Mouse (Mus musculus) liver, postnatal 0 days (tissue): Measurements from ENCODE around the gene Hist1h3f. TPM values are rescaled to one million over a fixed set of nuclear protein-coding genes. Genes with fewer than 3 reads are reported as not detected.
A peak's percentile ranks its signal among the peaks of the same experiment; 100 is the strongest.
"Not testable (repeated sequence)": the region's sequence is repeated elsewhere in the genome, so short reads cannot be mapped to it uniquely, and the experiment has no call there.

Experiments used
- ATAC-seq: fragments of 200-750 bp; cut with Nextera tagmentation; 2 replicates; pipeline ENCODE4 v1.8.0; 2017; ENCODE audit warnings: mild to moderate bottlenecking, moderate library complexity
- DNase-seq: peaks from one replicate; pipeline ENCODE4 v3.0.0-alpha.2; 2016
- H3K27ac ChIP-seq: fragments of 300-500 bp; sonication (generic); 2 replicates; pipeline ENCODE4 v1.5.1; 2014; ENCODE audit warnings: antibody characterized with exemption, moderate library complexity, mild to moderate bottlenecking, low read depth
- H3K27me3 ChIP-seq: fragments of 300-500 bp; sonication (generic); 2 replicates; pipeline ENCODE4 v1.6.1; 2014; ENCODE audit warnings: low read length, control low read depth, mixed read lengths; ENCODE audit not compliant: insufficient read depth
- H3K36me3 ChIP-seq: fragments of 300-500 bp; sonication (generic); replicated peaks from 2 replicates; pipeline ENCODE4 v1.6.1; 2014; ENCODE audit warnings: mild to moderate bottlenecking, control low read depth, low read length, moderate library complexity, mixed read lengths; ENCODE audit not compliant: insufficient read depth
- H3K4me1 ChIP-seq: fragments of 300-500 bp; sonication (generic); 2 replicates; pipeline ENCODE4 v1.6.1; 2014; ENCODE audit warnings: antibody characterized with exemption, mild to moderate bottlenecking, control low read depth; ENCODE audit not compliant: insufficient read depth
- H3K4me2 ChIP-seq: fragments of 300-500 bp; sonication (generic); 2 replicates; pipeline ENCODE4 v1.6.1; 2014; ENCODE audit warnings: low read depth, mild to moderate bottlenecking, low read length, moderate library complexity, mixed read lengths
- H3K4me3 ChIP-seq: fragments of 300-500 bp; sonication (generic); 2 replicates; pipeline ENCODE4 v1.5.1; 2014; ENCODE audit warnings: low read depth, low read length
- H3K9ac ChIP-seq: fragments of 300-500 bp; sonication (generic); replicated peaks from 2 replicates; pipeline ENCODE4 v1.6.1; 2014; ENCODE audit warnings: mild to moderate bottlenecking, moderate library complexity
- H3K9me3 ChIP-seq: fragments of 300-500 bp; sonication (generic); 2 replicates; pipeline ENCODE4 v1.6.1; 2016; ENCODE audit warnings: mild to moderate bottlenecking, control low read depth, low read length, mixed read lengths
- CTCF ChIP-seq: sonication (generic); IDR thresholded peaks from 2 replicates; pipeline ENCODE4 v1.5.1; 2016; ENCODE audit warnings: antibody characterized with exemption, low read depth
- EP300 ChIP-seq: IDR thresholded peaks from 2 replicates; pipeline ENCODE4 v1.6.1; 2016; ENCODE audit warnings: antibody characterized with exemption, low read depth, mild to moderate bottlenecking
- WGBS: fragments of 180-500 bp; shearing (Covaris S2); extraction: QIAGEN DNeasy Blood & Tissue Kit; methylation state at CpG from one replicate; pipeline ENCODE4 v1.1.7; 2014; ENCODE audit not compliant: insufficient replicate concordance; 5-methylcytosine and 5-hydroxymethylcytosine counted together
- polyA plus RNA-seq: library from polyadenylated mRNA; unstranded; fragments of >200 nt; fragmentation: Nextera tagmentation; extraction: Ambion mirVana; gene quantifications from 2 replicates; pipeline ENCODE4 v1.2.1, GENCODE M21; 2015

Gene Hist1h3f
- polyA plus RNA-seq, 1 experiment from 2014 or later = 1.5 TPM

DNA sequence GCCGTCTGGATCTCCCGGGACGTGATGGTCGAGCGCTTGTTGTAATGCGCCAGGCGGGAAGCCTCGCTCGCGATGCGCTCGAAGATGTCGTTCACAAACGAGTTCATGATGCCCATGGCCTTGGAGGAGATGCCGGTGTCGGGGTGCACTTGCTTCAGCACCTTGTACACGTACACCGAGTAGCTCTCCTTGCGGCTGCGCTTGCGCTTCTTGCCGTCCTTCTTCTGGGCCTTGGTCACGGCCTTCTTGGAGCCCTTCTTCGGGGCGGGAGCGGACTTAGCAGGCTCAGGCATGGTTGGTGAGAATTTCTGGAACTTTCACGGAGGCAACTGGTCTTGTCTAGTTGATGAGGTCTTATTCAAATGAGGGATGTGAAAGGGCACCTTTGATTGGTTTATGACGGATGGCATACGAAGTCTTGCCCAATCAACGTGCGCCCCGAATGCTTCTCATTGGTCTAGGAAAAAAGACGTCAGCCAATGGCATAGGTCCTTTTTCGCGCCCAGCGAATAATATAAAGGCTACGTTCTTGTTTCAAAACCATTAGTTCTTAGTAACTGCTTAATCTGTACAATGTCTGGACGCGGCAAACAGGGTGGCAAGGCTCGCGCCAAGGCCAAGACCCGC, 30.2 kb downstream of the Hist1h3f start, which contains the start of the genes Hist1h2bf and Hist1h2ad:
Gene Hist1h2bf (minus strand): TSS at position 299 of the 627 bp plus-strand sequence.
Gene Hist1h2ad (plus strand): TSS at position 484 of the 627 bp plus-strand sequence.
- Histone ChIP-seq H3K9ac (peak within 1 kb of the TSS; percentile 82), H3K4me2 (peak within 1 kb of the TSS; percentile 69), H3K4me3 (peak within 1 kb of the TSS; percentile 53), H3K27ac (peak within 1 kb of the TSS; percentile 98), H3K4me1 (peaks cover 10% of the 10 kb centered on the region)
- not testable (repeated sequence) for H3K9me3 ChIP-seq, H3K27me3 ChIP-seq, H3K36me3 ChIP-seq
- 0% methylated on average over 22 of the region's 42 CpGs for WGBS
- ATAC-seq = peak; percentile 80
- TF ChIP-seq EP300 = peak; percentile 90
- DNase-seq = peak; percentile 89

DNA sequence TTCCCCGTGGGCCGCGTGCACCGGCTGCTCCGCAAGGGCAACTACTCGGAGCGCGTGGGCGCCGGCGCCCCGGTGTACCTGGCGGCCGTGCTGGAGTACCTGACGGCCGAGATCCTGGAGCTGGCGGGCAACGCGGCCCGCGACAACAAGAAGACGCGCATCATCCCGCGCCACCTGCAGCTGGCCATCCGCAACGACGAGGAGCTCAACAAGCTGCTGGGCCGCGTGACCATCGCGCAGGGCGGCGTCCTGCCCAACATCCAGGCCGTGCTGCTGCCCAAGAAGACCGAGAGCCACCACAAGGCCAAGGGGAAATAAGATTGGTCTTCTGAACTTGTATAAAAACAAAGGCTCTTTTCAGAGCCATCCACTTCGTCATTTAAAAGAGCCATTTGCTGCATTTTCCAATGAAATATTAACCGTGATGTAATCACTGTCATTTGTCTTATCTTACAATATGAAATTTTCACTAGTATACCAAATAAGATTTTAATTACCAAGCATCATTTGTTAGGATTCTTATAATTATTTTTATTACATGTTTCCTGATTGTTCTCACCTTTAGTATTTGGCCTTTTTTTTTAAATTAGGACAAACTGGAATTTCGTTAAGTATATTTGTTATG, 30.8 kb downstream of the Hist1h3f start:
- not testable (repeated sequence) for H3K9me3 ChIP-seq, H3K27me3 ChIP-seq, DNase-seq, ATAC-seq, H3K36me3 ChIP-seq
- peaks cover 10% of the 10 kb centered on the region for H3K4me1 ChIP-seq
- WGBS = 2% methylated on average over 5 of the region's 39 CpGs
- H3K4me2 ChIP-seq = peak overlapping the region; percentile 67
- H3K27ac ChIP-seq = peak overlapping the region; percentile 88
- H3K4me3 ChIP-seq = peak overlapping the region; percentile 53
- peak overlapping the region; percentile 57 for H3K9ac ChIP-seq

DNA sequence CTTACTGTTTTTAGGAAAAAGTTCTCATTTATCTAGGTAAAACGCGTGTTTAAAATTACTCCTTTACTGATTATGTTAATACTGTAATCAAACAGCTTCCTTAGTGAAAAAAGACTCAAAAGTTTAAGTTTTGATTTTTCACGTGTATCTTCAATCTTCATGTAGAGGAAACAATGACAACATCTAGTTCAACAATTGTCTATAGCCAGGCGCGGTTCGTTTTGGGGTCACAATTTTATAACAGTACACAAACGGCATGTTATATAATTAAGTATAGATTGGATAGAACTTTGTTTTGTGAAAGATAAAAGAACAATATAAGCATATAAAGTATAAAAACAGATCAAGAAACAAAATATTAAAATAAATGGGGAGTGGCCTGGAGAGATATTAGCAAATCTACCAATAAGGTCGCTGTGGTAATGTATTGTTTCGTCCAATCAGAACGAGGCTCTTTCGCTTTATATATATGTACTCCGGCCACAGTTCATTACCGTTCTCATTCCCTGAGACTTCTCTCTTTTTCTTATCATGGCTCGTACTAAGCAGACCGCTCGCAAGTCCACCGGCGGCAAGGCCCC, 31.5 kb downstream of the Hist1h3f start, which contains the start of gene Hist1h3d:
Gene Hist1h3d (plus strand): TSS at position 493 of the 581 bp plus-strand sequence.
- peak; percentile 66 for DNase-seq
- Histone ChIP-seq H3K4me1 (peaks cover 10% of the 10 kb centered on the region), H3K27ac (peak within 1 kb of the TSS; percentile 88)

DNA sequence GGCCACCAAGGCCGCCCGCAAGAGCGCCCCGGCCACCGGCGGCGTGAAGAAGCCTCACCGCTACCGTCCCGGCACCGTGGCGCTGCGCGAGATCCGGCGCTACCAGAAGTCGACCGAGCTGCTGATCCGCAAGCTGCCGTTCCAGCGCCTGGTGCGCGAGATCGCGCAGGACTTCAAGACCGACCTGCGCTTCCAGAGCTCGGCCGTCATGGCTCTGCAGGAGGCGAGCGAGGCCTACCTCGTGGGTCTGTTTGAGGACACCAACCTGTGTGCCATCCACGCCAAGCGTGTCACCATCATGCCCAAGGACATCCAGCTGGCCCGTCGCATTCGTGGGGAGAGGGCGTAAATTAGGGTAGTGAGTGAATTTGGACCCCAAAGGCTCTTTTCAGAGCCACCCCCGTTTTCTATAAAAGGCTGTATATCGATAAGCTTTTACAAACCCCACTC, 32.0 kb downstream of the Hist1h3f start:
- H3K4me1 ChIP-seq = peaks cover 14% of the 10 kb centered on the region
- DNase-seq = peak; percentile 41
- not testable (repeated sequence) for H3K36me3 ChIP-seq, ATAC-seq, H3K27me3 ChIP-seq, H3K9me3 ChIP-seq
- H3K4me2 ChIP-seq = peak overlapping the region; percentile 71
- H3K9ac ChIP-seq = peak overlapping the region; percentile 82
- H3K4me3 ChIP-seq = peak overlapping the region; percentile 53
- peak overlapping the region; percentile 88 for H3K27ac ChIP-seq
- 0% methylated on average over 9 of the region's 40 CpGs for WGBS

More for the DNA sequence above, 31.5 kb downstream of the Hist1h3f start, which contains the start of gene Hist1h3d:
- H3K4me3 ChIP-seq = peak within 1 kb of the TSS; percentile 53
- ATAC-seq = peak; percentile 20
- H3K9ac ChIP-seq = peak within 1 kb of the TSS; percentile 82
- TF ChIP-seq EP300 = peak; percentile 7; the same call in 1 of the 2 replicates
- no peak for TF ChIP-seq CTCF
- H3K27me3 ChIP-seq = no peaks in the 10 kb centered on the region
- H3K4me2 ChIP-seq = peak within 1 kb of the TSS; percentile 71
- 4% methylated on average over 18 of the region's 18 CpGs for WGBS
- no peaks in the 10 kb centered on the region for H3K9me3 ChIP-seq
- no peaks in the 10 kb centered on the region for H3K36me3 ChIP-seq

DNA sequence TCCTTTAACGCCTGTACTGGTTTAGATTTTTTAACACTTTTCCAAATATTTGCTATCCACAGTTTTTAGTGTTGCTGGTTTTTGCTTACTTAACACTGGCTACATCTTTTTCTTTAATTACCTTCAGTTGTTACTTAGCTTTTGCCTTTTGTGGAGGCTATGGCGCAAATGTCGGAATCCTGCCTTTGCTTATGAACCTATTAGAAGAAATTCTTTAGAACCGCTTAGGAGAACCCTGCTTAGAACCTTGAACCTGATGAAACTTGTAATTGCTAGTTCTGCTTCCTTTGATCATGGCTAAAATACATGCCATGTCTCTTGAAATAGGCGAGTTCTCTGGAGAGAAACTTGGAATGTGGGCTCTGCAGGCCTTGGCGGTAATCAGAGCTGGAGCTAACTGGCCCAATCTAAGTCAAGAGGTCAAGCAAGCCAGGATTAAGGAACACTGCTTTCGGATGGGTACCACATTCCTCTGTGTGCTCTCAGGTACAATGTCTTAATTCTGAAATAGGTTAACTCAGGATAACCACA, 32.6 kb downstream of the Hist1h3f start:
- H3K4me2 ChIP-seq = peak overlapping the region; percentile 71
- H3K36me3 ChIP-seq = no peaks in the 10 kb centered on the region
- ATAC-seq (no peak), DNase-seq (no peak)
- H3K4me1 ChIP-seq = peaks cover 14% of the 10 kb centered on the region
- H3K27me3 ChIP-seq = no peaks in the 10 kb centered on the region
- TF ChIP-seq EP300 (no peak), CTCF (no peak)
- H3K27ac ChIP-seq = peak overlapping the region; percentile 88
- peak overlapping the region; percentile 82 for H3K9ac ChIP-seq
- no peaks in the 10 kb centered on the region for H3K9me3 ChIP-seq
- WGBS = 18% methylated on average over 7 of the region's 7 CpGs
- peak overlapping the region; percentile 53 for H3K4me3 ChIP-seq

DNA sequence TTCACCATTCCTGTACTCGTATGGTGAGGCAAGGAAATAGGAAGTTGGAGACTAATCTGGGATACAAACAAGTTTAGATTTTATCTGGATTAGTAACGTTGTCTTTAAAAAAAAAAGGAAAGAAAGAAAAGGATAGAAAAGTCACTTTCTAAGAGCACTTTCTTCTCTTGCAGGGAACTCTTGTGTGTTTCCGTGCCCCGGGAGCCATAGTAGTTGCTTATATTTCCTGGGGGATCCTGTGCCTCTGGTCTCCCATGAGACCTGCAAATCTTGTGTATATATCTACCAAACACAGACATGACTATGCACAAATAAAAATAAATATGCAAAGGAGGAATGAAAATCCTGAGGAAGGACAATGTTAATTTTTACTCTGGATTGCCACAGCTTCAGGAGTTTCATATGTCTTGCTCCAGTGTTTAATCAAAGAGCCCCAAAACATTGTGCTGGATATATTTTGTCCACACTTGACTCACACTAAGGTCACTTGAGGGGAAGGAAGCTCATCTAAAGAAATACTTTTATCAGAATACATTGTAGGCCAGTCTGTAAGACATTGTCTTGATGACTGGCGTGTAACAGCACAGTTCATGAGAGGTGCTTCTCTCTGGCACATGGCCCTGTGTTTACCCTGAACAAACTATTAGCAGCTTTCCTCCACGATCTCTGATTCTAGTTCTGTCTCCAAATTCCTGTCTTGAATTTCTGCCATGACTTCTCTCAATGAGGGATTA, 33.2 kb downstream of the Hist1h3f start:
- no peak for TF ChIP-seq EP300
- TF ChIP-seq CTCF = no peak
- Histone ChIP-seq H3K4me1 (peaks cover 14% of the 10 kb centered on the region), H3K4me2 (peak overlapping the region; percentile 71), H3K27me3 (no peaks in the 10 kb centered on the region), H3K27ac (peak overlapping the region; percentile 88), H3K36me3 (no peaks in the 10 kb centered on the region), H3K4me3 (peak overlapping the region; percentile 53), H3K9me3 (no peaks in the 10 kb centered on the region), H3K9ac (peak overlapping the region; percentile 82)
- ATAC-seq = no peak
- no peak for DNase-seq
- 37% methylated on average over 6 of the region's 6 CpGs for WGBS
